Mouse (Mus musculus): Measurements from ENCODE around the gene Rbm44.

Gene Rbm44

DNA sequence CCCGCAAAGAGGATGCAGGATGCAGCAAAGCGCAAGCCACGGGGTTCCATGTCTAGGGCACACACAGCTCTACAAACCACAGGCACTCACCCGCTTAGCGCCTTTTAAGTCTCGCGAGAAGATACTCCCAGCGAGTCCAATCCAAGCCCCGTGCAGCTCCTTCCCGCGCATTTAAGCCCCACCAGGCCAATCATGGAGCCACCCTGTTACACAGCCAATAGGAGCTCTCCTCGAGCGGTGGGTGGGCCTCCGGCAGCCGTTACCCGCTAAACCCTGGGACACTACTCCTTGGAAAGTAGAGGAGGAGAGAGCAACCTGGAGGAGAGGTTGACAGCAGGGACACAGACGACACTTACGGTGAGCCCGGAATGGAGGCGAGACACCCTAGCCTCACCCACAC, at the start of gene Rbm44:
Rbm44 (plus strand) TSS at position 277 of the 400 bp plus-strand sequence.
- DNase-seq (ENCODE audit: low spot score), result peak; percentile 10

DNA sequence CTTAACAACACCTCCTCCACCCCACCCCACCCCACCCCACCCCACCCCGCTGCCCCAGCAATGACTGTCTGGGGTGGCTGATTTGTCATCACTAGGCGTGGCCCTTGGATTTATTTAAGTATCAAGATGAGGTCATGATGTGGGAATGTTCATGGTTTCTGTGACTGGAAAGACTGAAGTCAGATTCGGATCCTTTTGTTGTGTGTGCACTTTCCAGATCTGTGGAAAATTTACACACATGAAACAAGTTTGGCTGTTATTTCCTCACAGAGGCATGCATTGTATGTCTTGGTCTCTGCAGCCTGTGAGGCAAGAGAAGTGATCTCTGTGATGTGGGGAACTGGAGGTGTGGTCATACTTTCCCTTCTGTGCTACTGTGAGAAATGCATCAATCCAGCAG, 49.6 kb upstream of the Rbm44 start:
- DNase-seq (ENCODE audit: low spot score), result peak; percentile 64

DNA sequence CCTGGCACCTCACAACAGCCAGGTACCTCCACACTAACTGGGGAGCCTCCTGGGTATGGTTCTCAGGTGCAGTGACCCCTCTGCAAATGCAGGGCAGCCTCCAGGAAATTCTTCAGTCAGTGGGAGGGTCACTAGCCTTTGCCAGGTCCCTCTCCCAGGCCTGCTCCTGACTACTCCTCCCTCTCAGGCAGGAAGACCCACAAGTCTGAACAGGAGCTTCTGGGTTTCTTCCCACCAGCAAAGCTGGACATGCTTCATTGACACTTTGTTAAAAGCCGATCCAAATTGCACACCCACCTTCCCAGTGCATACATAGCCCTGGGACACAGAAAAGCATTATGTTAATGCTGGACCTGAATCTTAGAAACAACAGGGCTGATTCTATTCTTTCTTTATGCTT, 49.0 kb upstream of the Rbm44 start:
- DNase-seq (ENCODE audit: low spot score), result no peak

DNA sequence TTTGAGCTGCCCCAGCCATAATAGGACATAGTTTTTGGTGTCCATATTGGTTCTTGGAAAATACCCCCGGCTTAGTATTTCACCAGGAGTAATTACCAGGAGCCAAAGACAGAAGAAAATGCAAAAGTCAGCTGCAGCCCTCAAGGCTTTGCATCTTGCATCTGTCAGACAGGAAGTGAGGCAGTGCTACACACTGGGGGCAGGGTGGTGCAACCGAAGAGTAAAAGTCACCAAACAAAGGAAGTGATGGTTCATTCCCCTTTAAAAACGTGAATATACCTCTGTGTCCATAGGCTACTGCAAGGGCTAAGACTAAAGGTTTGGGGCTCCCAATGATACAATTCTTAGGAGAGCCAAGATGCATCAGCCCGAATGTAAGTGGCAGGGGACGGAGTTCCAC, 48.4 kb upstream of the Rbm44 start:
- DNase-seq (ENCODE audit: low spot score), result peak; percentile 67

DNA sequence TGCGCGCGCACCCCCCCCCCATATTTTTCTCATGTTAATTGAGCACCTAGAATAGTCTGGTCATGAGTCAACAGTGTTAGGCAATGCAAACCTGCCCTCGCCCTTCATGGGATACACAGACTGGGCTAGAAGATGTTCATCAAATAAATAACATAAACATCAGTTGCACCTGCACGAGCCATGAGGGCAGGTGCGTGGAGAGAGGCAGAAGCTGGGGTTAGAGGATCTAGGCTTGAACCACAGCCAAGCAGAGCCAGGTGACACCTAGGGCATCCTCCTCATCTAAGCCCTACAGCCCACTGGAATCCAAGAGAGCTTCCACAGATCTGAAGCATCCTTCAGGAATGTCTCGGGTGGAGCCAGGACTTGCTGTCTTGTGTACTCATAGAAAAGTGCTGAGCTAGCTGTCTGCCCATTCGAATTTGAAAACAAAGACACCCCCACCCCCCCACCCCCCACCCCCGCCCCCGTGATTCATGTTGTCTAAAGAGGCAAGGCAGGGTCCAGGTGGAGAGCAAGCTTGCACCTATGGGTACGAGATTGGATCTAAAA, 47.5 kb upstream of the Rbm44 start:
- no peak for DNase-seq (ENCODE audit: low spot score)

DNA sequence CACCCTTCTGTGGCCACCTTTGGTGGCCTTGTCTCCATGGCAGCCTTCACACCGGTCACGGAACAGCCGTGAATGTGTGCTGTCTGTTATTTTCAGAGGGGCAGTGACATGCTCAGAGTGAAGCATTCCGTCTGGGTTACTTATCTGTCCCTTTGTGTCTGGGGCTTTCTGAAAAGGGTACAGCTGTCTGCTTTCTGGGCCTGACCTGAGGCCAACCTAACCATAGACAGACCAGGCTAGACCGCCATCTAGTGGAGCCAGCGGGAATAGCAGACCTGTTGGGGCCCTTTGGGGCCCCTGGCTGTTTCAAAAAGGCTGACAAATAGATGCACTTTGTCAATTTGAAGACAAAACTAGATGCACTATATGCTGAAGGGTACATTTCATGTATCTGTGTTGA, 46.0 kb upstream of the Rbm44 start:
- peak; percentile 82 for DNase-seq (ENCODE audit: low spot score)

DNA sequence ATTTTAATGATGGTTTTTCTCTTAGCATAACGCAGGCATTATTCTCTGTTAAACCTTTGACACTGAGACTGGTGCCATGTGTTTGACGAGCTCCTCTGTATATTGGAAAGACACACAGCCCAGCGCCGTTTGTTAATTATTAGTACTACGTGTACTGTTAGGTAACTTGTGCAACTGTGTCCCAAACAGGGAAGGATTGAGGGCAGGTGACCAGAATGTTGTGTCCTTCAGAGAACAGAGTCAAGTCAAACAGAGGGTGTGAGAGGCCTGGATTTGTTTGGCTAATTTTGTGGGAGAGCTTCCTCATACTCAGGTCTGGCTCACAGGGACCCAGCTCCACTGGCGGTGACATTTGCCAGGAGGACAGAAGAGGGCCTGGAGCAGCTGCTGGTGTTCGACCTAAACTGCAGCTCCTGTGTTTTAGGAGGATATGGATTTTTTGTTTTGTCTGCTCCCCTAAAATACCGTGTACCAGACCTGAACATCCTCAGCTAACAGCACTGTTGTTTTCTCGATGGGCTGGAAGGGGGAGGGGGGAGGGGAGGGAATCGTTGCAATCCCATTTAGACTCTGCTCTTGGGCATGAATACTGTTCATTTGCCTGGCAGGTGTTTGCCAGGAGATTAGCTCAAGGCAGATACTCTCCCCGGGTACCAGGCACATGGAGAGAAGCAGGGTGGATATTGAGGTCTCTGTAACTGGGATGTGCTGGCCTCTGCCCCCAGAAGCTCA, 43.0 kb upstream of the Rbm44 start:
- no peak for DNase-seq (ENCODE audit: low spot score)

DNA sequence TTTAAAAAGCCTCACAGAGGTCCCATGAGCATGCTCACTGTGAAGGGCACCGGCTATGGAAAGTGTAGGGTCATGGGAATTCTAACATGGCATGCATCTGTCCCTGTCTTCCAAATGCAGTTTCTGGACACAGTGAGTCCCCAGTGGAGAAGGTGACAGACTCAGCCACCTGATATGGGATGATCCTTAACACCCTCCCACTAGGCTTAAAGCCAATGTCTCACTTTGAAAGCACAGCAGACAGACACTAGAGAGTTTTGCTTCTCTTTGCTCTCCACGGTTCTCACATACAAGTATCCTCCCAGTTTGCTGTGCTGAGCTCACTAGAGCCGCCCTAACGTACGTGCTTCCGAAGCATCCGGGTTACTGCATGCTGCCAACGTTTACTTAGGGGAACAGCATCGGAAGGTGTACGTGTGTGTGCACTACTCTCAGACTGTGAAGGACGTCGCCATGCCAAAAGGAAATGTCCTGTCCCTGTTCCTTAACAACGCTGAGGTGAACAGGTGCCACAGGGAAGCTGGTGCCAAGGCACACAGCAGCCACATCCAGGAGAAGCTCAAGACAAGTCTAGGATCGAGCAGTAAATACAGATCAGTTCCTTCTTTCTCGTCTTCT, 41.4 kb upstream of the Rbm44 start:
- no peak for DNase-seq (ENCODE audit: low spot score)

DNA sequence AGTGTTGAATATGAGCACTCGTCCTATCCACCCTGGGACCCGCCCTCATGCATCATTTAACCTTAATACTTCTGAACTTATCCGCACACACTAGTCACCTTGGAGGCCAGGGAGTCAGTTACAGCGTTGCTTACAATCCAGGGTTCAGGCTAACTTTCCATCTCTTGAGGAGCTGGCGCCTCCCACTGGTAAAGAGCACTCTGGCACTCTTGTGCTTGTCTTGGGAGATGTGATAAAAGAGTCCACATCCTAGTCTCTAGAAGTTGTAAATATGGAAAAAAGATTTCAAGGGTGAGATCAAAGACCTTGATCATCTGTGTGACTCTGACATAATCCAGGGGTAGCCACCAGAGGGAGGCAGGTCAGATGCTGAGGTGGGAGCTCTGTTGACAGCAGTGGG, 37.3 kb upstream of the Rbm44 start:
- no peak for DNase-seq (ENCODE audit: low spot score)

DNA sequence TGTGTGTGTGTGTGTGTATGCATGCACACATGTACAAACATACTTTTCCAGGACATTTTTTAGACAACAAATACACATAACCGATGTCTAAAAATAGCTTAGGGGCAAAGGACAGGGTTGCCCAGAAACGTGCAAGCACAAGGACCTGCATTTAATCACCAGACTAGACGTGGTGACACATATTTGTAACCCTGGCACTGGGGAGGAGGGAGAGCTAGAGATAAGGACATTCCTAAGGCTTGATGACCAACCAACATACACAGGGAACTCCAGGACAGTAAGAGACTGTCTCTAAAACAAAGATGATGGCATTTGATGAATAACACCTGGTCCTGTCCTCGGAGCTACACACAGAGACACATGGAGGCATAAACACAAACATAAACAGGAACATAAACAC, 35.6 kb upstream of the Rbm44 start:
- no peak for DNase-seq (ENCODE audit: low spot score)

DNA sequence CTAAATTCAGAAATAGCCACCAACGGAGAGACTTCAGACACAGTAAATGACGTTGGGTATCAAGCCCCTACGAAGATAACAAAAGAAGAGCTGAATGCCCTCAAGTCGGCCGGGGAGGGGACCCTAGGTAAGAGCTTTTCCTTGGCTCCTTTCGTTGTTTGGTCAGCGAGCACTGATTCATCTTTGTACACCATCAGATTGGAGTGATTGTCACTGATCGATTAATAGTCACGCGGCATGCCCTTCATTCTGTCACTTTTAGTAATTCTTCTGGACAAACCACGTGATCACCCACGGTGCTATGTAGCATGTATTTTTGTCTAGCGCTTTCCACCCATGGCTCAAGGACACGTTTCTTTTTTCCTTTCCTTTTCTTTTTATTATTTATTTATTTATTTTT, 32.7 kb upstream of the Rbm44 start:
- no peak for DNase-seq (ENCODE audit: low spot score)

DNA sequence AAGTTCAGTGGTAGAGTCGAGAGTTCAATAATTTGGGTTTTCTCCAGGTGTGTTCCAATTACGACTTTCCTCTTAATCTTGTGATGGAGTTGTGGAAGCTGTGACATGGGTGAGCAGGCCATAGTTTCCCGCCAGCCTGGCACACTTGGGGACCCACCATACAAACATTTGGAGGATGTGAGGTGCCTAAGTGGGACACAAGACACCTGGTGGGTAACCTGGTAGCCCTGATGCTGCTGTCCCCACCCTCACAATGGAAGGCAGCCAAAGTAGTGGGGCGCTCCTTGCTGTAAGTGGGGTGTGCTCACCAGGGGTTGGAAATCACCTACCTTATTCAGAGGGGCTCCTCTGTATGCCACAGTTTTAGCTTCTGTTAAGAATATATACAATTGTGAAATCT, 32.3 kb upstream of the Rbm44 start:
- no peak for DNase-seq (ENCODE audit: low spot score)

DNA sequence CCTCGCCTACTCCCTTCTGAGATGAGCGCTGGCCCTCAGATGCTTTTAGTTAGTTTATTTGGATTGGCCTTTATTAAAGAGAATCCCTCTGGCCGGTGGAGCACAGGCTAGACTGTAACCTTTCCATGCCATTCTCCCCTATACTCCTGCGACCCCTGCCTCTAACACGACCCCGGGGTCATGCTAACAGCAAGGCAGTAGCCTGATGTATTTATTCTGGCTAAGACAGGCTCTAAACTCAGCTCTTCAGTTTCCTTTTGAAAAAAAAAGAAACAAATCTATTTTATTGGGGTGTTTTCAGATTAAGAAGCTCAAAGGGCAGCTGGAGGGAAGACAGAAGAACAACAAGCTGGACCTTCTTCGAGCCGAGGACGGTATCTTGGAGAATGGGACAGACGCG, 22.8 kb upstream of the Rbm44 start:
- DNase-seq (ENCODE audit: low spot score), result no peak

DNA sequence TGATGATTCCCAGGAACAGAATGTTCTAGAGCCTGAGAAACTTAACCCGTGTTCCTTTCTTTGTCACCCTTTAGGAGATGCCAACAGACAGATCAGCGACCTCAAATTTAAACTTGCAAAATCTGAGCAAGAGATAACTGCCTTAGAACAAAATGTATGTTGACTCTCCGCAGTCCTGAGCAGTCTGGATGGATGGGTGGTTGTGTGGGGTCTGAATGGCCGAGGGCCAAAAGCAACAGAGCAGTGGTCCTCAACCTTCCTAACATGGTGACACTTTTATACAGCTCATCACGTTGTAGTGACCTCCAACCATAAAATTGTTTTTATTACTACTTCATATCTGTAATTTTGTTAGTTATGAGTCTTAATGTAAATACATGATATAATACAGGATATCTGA, 21.9 kb upstream of the Rbm44 start:
- no peak for DNase-seq (ENCODE audit: low spot score)

DNA sequence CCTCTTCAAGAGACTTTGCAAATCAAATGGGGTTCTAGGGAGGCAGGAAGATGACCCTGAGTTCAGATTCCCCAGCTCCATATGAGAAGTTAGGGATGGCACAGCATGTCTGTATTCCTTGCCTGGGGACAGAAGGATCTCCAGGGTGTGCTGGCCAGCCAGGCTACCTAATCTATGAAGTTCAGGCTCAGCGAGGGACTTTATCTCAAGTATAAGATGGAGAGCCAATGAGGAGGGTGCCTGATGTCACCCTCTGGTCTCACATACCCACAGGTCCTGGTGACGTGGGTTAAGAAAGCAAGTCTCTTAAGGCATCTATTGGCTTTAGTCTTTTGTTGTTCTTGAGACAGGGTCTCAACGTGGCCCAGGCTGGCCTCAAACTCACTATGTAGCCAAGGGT, 21.4 kb upstream of the Rbm44 start:
- DNase-seq (ENCODE audit: low spot score), result no peak

DNA sequence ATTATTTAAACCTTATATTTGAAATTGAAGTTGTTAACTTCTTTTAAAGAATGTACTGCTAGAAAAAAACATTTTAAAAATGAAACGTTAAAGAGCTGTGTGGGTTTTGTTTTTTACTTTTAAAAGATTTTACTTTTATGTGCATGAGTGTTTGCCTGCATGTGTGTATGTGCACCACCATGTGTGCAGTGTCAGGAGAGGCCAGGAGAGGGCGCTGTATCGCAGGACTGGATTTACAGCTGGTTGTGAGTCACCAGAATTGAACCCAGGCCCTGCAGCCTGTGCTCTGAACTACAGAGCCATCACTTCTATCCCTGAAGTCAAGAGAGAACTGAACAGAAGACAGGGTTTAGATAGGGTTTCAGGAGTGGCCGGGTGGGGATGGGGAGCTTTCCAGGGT, 16.0 kb upstream of the Rbm44 start:
- DNase-seq (ENCODE audit: low spot score), result peak; percentile 9

DNA sequence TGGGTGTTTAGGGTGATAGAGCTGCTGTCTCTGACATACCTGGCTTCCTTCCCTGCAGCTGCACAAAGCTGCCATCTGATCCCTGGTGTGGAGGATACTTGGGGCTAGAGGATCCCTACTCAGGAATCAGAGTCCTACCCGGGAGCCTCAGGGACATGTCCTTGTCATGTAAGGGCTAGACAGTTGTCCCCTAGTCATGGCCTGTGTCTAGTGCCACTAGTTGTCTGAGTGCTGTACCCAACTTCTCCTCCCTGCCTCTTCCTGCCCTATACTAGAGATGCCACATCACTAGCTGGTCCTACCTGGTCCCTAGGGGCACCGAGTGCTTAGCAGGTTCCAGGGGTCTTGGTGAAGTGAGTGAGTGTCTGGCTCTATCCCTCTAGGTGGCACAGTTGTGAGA, 7.9 kb upstream of the Rbm44 start:
- DNase-seq (ENCODE audit: low spot score), result no peak

DNA sequence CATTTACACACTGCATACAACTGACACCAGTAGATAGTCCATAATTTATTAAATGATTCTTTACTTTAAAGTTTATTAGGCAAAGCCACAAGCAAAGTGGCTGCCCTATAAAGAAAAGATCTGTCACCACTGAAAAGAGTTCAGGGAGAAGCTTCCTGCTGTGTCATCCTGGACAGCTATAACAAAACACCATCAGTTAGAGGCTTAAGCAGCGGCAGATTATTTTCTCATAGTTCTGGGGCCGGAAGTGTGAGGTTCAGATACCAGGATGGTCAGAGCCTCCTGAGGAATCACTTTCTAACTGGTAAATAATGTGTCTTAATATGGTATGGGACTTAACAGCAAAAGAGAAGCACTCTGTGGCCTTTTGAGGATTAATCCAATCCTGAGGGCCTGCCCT, 6.6 kb downstream of the Rbm44 start:
- DNase-seq (ENCODE audit: low spot score), result no peak

DNA sequence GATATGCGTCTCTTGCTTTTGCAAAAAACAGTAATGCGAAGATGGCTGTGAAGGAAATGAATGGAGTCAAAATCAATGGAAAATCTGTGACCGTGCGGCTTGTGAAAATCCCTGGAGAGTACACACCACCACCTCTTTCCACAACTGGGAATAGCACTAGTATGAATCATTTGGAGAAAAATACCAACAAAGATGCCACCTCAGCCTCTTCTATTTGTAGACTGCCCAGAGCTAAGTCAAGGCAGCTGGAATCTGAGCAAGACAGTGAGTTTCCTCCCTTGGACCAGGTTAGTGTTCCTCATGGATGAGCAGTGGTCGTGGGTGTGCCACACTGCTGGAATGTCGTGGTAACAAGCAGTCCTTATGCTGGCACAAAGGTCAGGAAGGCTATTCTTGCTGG, 21.9 kb downstream of the Rbm44 start:
- DNase-seq (ENCODE audit: low spot score), result no peak

DNA sequence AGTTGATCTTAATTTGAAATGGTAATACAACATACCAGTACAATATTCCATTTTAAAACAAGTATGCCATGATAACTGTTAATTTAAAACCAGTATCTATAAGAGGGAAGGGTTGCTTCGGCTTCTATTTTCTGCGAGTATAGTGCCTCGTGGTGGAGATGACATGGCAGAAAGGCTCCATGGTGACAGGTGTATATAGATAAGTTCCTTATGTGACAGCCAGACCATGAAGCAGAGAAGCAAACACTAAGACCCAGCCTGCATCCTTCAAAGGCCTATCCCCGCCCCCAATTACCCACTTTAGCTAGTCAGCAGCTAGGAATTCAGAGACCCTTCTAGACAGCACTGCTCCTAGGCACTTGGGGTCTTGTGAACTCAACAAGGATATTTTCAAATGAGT, 24.3 kb downstream of the Rbm44 start:
- DNase-seq (ENCODE audit: low spot score), result no peak

DNA sequence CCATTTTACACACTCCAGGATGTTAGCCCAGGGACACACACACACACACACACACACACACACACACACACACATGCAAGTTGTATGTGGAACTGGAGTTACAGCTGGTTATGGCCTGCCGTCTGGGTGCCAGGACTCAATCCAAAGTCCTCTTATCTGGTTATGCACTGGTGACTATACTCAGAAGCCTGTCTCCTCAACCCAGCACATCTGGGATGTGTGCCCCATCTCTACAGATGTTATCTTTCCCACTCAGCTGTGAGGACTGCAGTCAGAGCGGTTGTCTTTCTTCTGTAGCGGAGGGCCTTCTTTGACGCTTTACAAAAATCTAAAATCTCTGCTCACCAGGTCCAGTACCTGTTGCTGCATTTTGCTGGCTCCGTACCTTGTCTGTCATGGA, 29.9 kb downstream of the Rbm44 start:
- no peak for DNase-seq (ENCODE audit: low spot score)

DNA sequence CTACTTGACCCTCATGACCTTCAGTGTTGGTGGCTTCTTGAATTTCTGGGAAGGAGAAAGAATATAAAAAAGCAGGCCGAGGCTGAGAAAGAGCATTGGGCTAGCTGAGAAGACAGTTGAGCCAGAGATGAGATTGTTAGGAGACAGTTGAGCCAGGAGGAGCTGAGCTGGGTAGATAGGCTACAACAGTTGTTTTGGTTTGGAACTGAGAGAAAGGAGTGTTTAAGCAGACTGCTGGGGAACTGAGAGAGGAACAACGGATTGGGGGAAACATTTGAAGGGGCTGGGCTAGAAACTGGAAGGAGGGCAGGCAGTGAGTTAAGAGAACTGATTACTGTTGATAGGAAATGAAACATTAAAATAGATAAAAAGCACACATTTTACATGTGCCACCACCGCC, 31.1 kb downstream of the Rbm44 start:
- DNase-seq (ENCODE audit: low spot score), result no peak

DNA sequence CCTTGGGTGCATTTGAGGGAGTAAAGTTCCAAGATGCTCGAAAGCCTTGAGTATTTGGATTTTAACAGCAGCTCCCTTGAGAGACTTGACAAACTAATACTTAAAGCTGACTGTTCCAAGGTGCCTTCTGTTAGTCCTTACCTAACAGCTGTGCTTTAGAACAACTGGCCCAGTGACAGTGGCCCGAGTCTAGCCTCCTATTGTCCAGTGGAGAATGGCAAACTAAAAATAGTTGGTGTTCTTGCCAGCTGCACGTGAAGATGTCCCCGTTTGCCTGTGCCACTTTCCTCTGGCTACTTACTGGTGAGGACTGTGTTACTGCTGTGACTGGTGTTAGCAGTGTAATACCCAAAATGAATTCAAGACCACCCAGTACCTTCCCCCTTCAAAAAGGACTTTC, 32.0 kb downstream of the Rbm44 start:
- DNase-seq (ENCODE audit: low spot score), result no peak

DNA sequence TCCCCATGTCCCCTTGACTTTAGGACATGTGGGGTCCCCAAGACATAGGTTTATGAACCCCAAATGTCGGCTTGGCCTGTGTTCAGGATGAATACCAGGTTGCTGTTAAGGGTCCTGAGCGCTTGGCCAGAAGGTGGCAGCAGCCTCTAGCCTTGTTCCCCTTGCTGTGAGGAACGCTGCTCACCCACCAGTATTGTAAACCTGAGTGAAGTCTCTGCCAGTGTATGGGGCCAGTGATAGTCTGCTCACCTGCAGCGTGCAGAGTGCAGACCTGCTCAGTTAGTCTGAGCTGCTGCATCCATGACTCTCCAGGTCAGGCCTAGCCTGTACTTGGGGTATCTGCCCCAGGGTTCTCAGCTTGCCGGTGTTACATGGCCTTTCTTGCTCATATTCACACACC, 34.2 kb downstream of the Rbm44 start:
- DNase-seq (ENCODE audit: low spot score), result peak; percentile 83

Data from T-cell, adult 2 months (primary cell).